Mouse (Mus musculus): Measurements from ENCODE around the gene P2rx5. TPM values are rescaled to one million over a fixed set of nuclear protein-coding genes. Genes with fewer than 3 reads are reported as not detected.

Gene P2rx5
- polyA plus RNA-seq, 1 experiment from 2014 or later, result 2.2 TPM

- Histone ChIP-seq H3K36me3 (ENCODE audit: insufficient read depth, low read length) (no peaks in the 10 kb centered on the region), H3K27me3 (replicated peaks; ENCODE audit: insufficient read depth, low read length) (no peaks in the 10 kb centered on the region), H3K4me2 (replicated peaks; ENCODE audit: low read depth, low read length) (no peak overlapping the region), H3K9me3 (ENCODE audit: low read length) (no peaks in the 10 kb centered on the region), H3K4me3 (ENCODE audit: low read depth, low read length) (no peak overlapping the region), H3K4me1 (ENCODE audit: insufficient read depth, low read depth, low read length) (peaks cover 6% of the 10 kb centered on the region; the same call in 1 of the 2 replicates), H3K27ac (ENCODE audit: low read length) (no peak overlapping the region), H3K9ac (replicated peaks; ENCODE audit: low read depth) (no peak overlapping the region)
- whole genome bisulfite sequencing, result 75% methylated on average over 8 of the region's 8 CpGs
- TF ChIP-seq EP300 (IDR thresholded peaks at IDR 0.05), result no peak
- no peak for TF ChIP-seq CTCF (IDR thresholded peaks at IDR 0.05)
- DNase-seq (ENCODE audit: low spot score) (no peak), ATAC-seq (no peak)
These were observed 43.7 kb downstream of the P2rx5 start for GRCm38 (mm10) chr11:73203895-73204294.

- 56% methylated on average over 7 of the region's 7 CpGs for WGBS
- no peaks in the 10 kb centered on the region for H3K9me3 ChIP-seq (ENCODE audit: low read length)
These were observed 45.0 kb downstream of the P2rx5 start for GRCm38 (mm10) chr11:73205194-73205593.

GRCm38 (mm10) chr11:73207621-73208020 is 47.4 kb downstream of the P2rx5 start:
- no peaks in the 10 kb centered on the region for H3K27me3 ChIP-seq (replicated peaks; ENCODE audit: insufficient read depth, low read length)
- no peaks in the 10 kb centered on the region for H3K36me3 ChIP-seq (ENCODE audit: insufficient read depth, low read length)
- DNase-seq (ENCODE audit: low spot score), result no peak
- WGBS, result 78% methylated on average over 2 of the region's 2 CpGs
- no peak overlapping the region for H3K9ac ChIP-seq (replicated peaks; ENCODE audit: low read depth)
- H3K4me2 ChIP-seq (replicated peaks; ENCODE audit: low read depth, low read length), result no peak overlapping the region
- no peaks in the 10 kb centered on the region for H3K4me1 ChIP-seq (ENCODE audit: insufficient read depth, low read depth, low read length)
- no peak for ATAC-seq
- H3K4me3 ChIP-seq (ENCODE audit: low read depth, low read length), result no peak overlapping the region
- no peaks in the 10 kb centered on the region for H3K9me3 ChIP-seq (ENCODE audit: low read length)
- H3K27ac ChIP-seq (ENCODE audit: low read length), result no peak overlapping the region
- TF ChIP-seq EP300 (IDR thresholded peaks at IDR 0.05) (no peak), CTCF (IDR thresholded peaks at IDR 0.05) (peak; percentile 57)

More at GRCm38 (mm10) chr11:73205194-73205593, 45.0 kb downstream of the P2rx5 start:
- no peak overlapping the region for H3K27ac ChIP-seq (ENCODE audit: low read length)
- DNase-seq (ENCODE audit: low spot score) (no peak), ATAC-seq (no peak)
- no peaks in the 10 kb centered on the region for H3K36me3 ChIP-seq (ENCODE audit: insufficient read depth, low read length)
- no peak overlapping the region for H3K4me2 ChIP-seq (replicated peaks; ENCODE audit: low read depth, low read length)
- H3K4me3 ChIP-seq (ENCODE audit: low read depth, low read length), result no peak overlapping the region
- no peaks in the 10 kb centered on the region for H3K4me1 ChIP-seq (ENCODE audit: insufficient read depth, low read depth, low read length)
- H3K27me3 ChIP-seq (replicated peaks; ENCODE audit: insufficient read depth, low read length), result no peaks in the 10 kb centered on the region
- no peak overlapping the region for H3K9ac ChIP-seq (replicated peaks; ENCODE audit: low read depth)
- TF ChIP-seq CTCF (IDR thresholded peaks at IDR 0.05) (no peak), EP300 (IDR thresholded peaks at IDR 0.05) (no peak)

GRCm38 (mm10) chr11:73213956-73214355 is 53.7 kb downstream of the P2rx5 start:
- WGBS, result 59% methylated on average over 3 of the region's 3 CpGs
- TF ChIP-seq CTCF (IDR thresholded peaks at IDR 0.05), result no peak
- no peak for TF ChIP-seq EP300 (IDR thresholded peaks at IDR 0.05)
- no peak for DNase-seq (ENCODE audit: low spot score)

GRCm38 (mm10) chr11:73219671-73220070 is 59.5 kb downstream of the P2rx5 start:
- H3K4me3 ChIP-seq (ENCODE audit: low read depth, low read length), result no peak overlapping the region
- TF ChIP-seq CTCF (IDR thresholded peaks at IDR 0.05), result peak; percentile 9; the same call in 1 of the 2 replicates
- TF ChIP-seq EP300 (IDR thresholded peaks at IDR 0.05), result no peak
- no peak overlapping the region for H3K27ac ChIP-seq (ENCODE audit: low read length)
- H3K9ac ChIP-seq (replicated peaks; ENCODE audit: low read depth), result no peak overlapping the region
- DNase-seq (ENCODE audit: low spot score) (no peak), ATAC-seq (no peak)
- no peaks in the 10 kb centered on the region for H3K27me3 ChIP-seq (replicated peaks; ENCODE audit: insufficient read depth, low read length)
- whole genome bisulfite sequencing, result 53% methylated on average over 2 of the region's 2 CpGs
- H3K4me1 ChIP-seq (ENCODE audit: insufficient read depth, low read depth, low read length), result no peaks in the 10 kb centered on the region
- no peak overlapping the region for H3K4me2 ChIP-seq (replicated peaks; ENCODE audit: low read depth, low read length)
- no peaks in the 10 kb centered on the region for H3K36me3 ChIP-seq (ENCODE audit: insufficient read depth, low read length)
- H3K9me3 ChIP-seq (ENCODE audit: low read length), result no peaks in the 10 kb centered on the region

More at GRCm38 (mm10) chr11:73213956-73214355, 53.7 kb downstream of the P2rx5 start:
- H3K4me1 ChIP-seq (ENCODE audit: insufficient read depth, low read depth, low read length), result no peaks in the 10 kb centered on the region
- H3K27me3 ChIP-seq (replicated peaks; ENCODE audit: insufficient read depth, low read length), result no peaks in the 10 kb centered on the region
- H3K27ac ChIP-seq (ENCODE audit: low read length), result no peak overlapping the region
- H3K4me3 ChIP-seq (ENCODE audit: low read depth, low read length), result no peak overlapping the region
- H3K9ac ChIP-seq (replicated peaks; ENCODE audit: low read depth), result no peak overlapping the region
- no peaks in the 10 kb centered on the region for H3K36me3 ChIP-seq (ENCODE audit: insufficient read depth, low read length)
- no peak for ATAC-seq
- no peak overlapping the region for H3K4me2 ChIP-seq (replicated peaks; ENCODE audit: low read depth, low read length)
- no peaks in the 10 kb centered on the region for H3K9me3 ChIP-seq (ENCODE audit: low read length)

- no peak overlapping the region for H3K4me3 ChIP-seq (ENCODE audit: low read depth, low read length)
- no peaks in the 10 kb centered on the region for H3K27me3 ChIP-seq (replicated peaks; ENCODE audit: insufficient read depth, low read length)
- H3K9me3 ChIP-seq (ENCODE audit: low read length), result no peaks in the 10 kb centered on the region
- no peak for ATAC-seq
- no peak overlapping the region for H3K27ac ChIP-seq (ENCODE audit: low read length)
- H3K36me3 ChIP-seq (ENCODE audit: insufficient read depth, low read length), result no peaks in the 10 kb centered on the region
- no peaks in the 10 kb centered on the region for H3K4me1 ChIP-seq (ENCODE audit: insufficient read depth, low read depth, low read length)
- TF ChIP-seq EP300 (IDR thresholded peaks at IDR 0.05), result no peak
- no peak for TF ChIP-seq CTCF (IDR thresholded peaks at IDR 0.05)
- no peak overlapping the region for H3K4me2 ChIP-seq (replicated peaks; ENCODE audit: low read depth, low read length)
- WGBS, result 80% methylated on average over 1 of the region's 1 CpGs
- no peak for DNase-seq (ENCODE audit: low spot score)
- H3K9ac ChIP-seq (replicated peaks; ENCODE audit: low read depth), result no peak overlapping the region
These were observed 60.4 kb downstream of the P2rx5 start for GRCm38 (mm10) chr11:73220651-73221050.

Other genes starting within 250 kb of the P2rx5 start
- 30.7 and 33.1 TPM in 2 replicates for gene Atp2a3, start 199.3 kb upstream of the P2rx5 start, polyA plus RNA-seq (2015; fragmentation: Nextera tagmentation; extraction: Ambion mirVana)
- gene P2rx1, start 161.3 kb upstream of the P2rx5 start, polyA plus RNA-seq (2015; fragmentation: Nextera tagmentation; extraction: Ambion mirVana), result 1.9 and 2.1 TPM in 2 replicates
- gene Camkk1, start 141.4 kb upstream of the P2rx5 start, polyA plus RNA-seq (2015; fragmentation: Nextera tagmentation; extraction: Ambion mirVana), result 5.4 and 6.1 TPM in 2 replicates
- gene Ncbp3, start 112.6 kb upstream of the P2rx5 start, polyA plus RNA-seq (2015; fragmentation: Nextera tagmentation; extraction: Ambion mirVana), result 5.3 and 6.5 TPM in 2 replicates
- 0.23 and 0.30 TPM in 2 replicates for gene Itgae, start 69.8 kb upstream of the P2rx5 start, polyA plus RNA-seq (2015; fragmentation: Nextera tagmentation; extraction: Ambion mirVana)
- 2.4 and 2.5 TPM in 2 replicates for gene Haspin, start 22.1 kb upstream of the P2rx5 start, polyA plus RNA-seq (2015; fragmentation: Nextera tagmentation; extraction: Ambion mirVana)
- 160 and 177 TPM in 2 replicates for gene Emc6, start 16.6 kb downstream of the P2rx5 start, polyA plus RNA-seq (2015; fragmentation: Nextera tagmentation; extraction: Ambion mirVana)
- gene Tax1bp3, start 16.7 kb downstream of the P2rx5 start, polyA plus RNA-seq (2015; fragmentation: Nextera tagmentation; extraction: Ambion mirVana), result 373 and 379 TPM in 2 replicates
- 15.2 and 16.2 TPM in 2 replicates for gene Ctns, start 38.6 kb downstream of the P2rx5 start, polyA plus RNA-seq (2015; fragmentation: Nextera tagmentation; extraction: Ambion mirVana)
- gene Shpk, start 39.0 kb downstream of the P2rx5 start, polyA plus RNA-seq (2015; fragmentation: Nextera tagmentation; extraction: Ambion mirVana), result 2.8 and 3.5 TPM in 2 replicates
- gene Trpv1, start 73.9 kb downstream of the P2rx5 start, polyA plus RNA-seq (2015; fragmentation: Nextera tagmentation; extraction: Ambion mirVana), result 0.05 TPM in 1 of 2 replicates, not detected in the other
- 0.11 and 0.15 TPM in 2 replicates for gene Trpv3, start 107.0 kb downstream of the P2rx5 start, polyA plus RNA-seq (2015; fragmentation: Nextera tagmentation; extraction: Ambion mirVana)
- gene Aspa, start 169.2 kb downstream of the P2rx5 start, polyA plus RNA-seq (2015; fragmentation: Nextera tagmentation; extraction: Ambion mirVana), result 5.3 and 9.0 TPM in 2 replicates
- gene Gm49340, start 169.3 kb downstream of the P2rx5 start, polyA plus RNA-seq (2015; fragmentation: Nextera tagmentation; extraction: Ambion mirVana), result not detected in 2 replicates
- not detected in 2 replicates for gene Spata22, start 169.3 kb downstream of the P2rx5 start, polyA plus RNA-seq (2015; fragmentation: Nextera tagmentation; extraction: Ambion mirVana)
- gene Olfr20, start 190.4 kb downstream of the P2rx5 start, polyA plus RNA-seq (2015; fragmentation: Nextera tagmentation; extraction: Ambion mirVana), result not detected in 2 replicates
- gene Olfr376, start 210.8 kb downstream of the P2rx5 start, polyA plus RNA-seq (2015; fragmentation: Nextera tagmentation; extraction: Ambion mirVana), result not detected in 2 replicates
- gene Olfr1, start 239.2 kb downstream of the P2rx5 start, polyA plus RNA-seq (2015; fragmentation: Nextera tagmentation; extraction: Ambion mirVana), result not detected in 2 replicates

All from lung, postnatal 0 days (tissue).